Mouse (Mus musculus): ENCODE measurements around the gene Zfp354c. TPM values are rescaled to one million over a fixed set of nuclear protein-coding genes. Genes with fewer than 3 reads are reported as not detected.
A peak's percentile ranks its signal among the peaks of the same experiment; 100 is the strongest.

Gene Zfp354c
- polyA plus RNA-seq, 1 experiment = 18.1 TPM

- peaks cover 2% of the 10 kb centered on the region; the same call in 1 of the 2 replicates for H3K4me1 ChIP-seq (ENCODE audit: control insufficient read depth, insufficient read depth, low read length)
- no peaks in the 10 kb centered on the region for H3K27me3 ChIP-seq (ENCODE audit: control insufficient read depth, insufficient read depth, low read length)
- peak; percentile 81 to 91 for DNase-seq
- TF ChIP-seq POLR2A (IDR thresholded peaks at IDR 0.05; ENCODE audit: borderline replicate concordance, insufficient read depth, low read length) (no peak), CTCF (IDR thresholded peaks at IDR 0.05; ENCODE audit: borderline replicate concordance, insufficient read depth, low read depth, low read length) (peak; percentile 93)
- H3K4me3 ChIP-seq (replicated peaks; ENCODE audit: insufficient read depth, low read depth, low read length) = peak overlapping the region; percentile 12
- WGBS = 15% methylated on average over 14 of the region's 14 CpGs
- H3K27ac ChIP-seq (ENCODE audit: insufficient read depth, low read length) = no peak overlapping the region
Measured at GRCm38 (mm10) chr11:50768995-50769749, 58.4 kb downstream of the Zfp354c start.

GRCm38 (mm10) chr11:50767039-50767438 lies 60.5 kb downstream of the Zfp354c start:
- Histone ChIP-seq H3K4me1 (ENCODE audit: control insufficient read depth, insufficient read depth, low read length) (peaks cover 2% of the 10 kb centered on the region; the same call in 1 of the 2 replicates), H3K4me3 (replicated peaks; ENCODE audit: insufficient read depth, low read depth, low read length) (no peak overlapping the region), H3K27me3 (ENCODE audit: control insufficient read depth, insufficient read depth, low read length) (no peaks in the 10 kb centered on the region), H3K27ac (ENCODE audit: insufficient read depth, low read length) (no peak overlapping the region)
- WGBS = 24% methylated on average over 4 of the region's 4 CpGs
- DNase-seq = peak; percentile 23 to 57
- no peak for TF ChIP-seq POLR2A (IDR thresholded peaks at IDR 0.05; ENCODE audit: borderline replicate concordance, insufficient read depth, low read length)
- TF ChIP-seq CTCF (IDR thresholded peaks at IDR 0.05; ENCODE audit: borderline replicate concordance, insufficient read depth, low read depth, low read length) = peak; percentile 62; the same call in 1 of the 2 replicates

GRCm38 (mm10) chr11:50766461-50766860 lies 61.1 kb downstream of the Zfp354c start:
- no peak overlapping the region for H3K27ac ChIP-seq (ENCODE audit: insufficient read depth, low read length)
- no peak for TF ChIP-seq CTCF (IDR thresholded peaks at IDR 0.05; ENCODE audit: borderline replicate concordance, insufficient read depth, low read depth, low read length)
- no peak for TF ChIP-seq POLR2A (IDR thresholded peaks at IDR 0.05; ENCODE audit: borderline replicate concordance, insufficient read depth, low read length)
- no peak overlapping the region for H3K4me3 ChIP-seq (replicated peaks; ENCODE audit: insufficient read depth, low read depth, low read length)
- peaks cover 2% of the 10 kb centered on the region; the same call in 1 of the 2 replicates for H3K4me1 ChIP-seq (ENCODE audit: control insufficient read depth, insufficient read depth, low read length)
- H3K27me3 ChIP-seq (ENCODE audit: control insufficient read depth, insufficient read depth, low read length) = no peaks in the 10 kb centered on the region
- 88% methylated on average over 7 of the region's 7 CpGs for WGBS
- no peak for DNase-seq

Other genes starting within 250 kb of the Zfp354c start
- gene Adamts2, start 225.6 kb downstream of the Zfp354c start, polyA plus RNA-seq (2012; rRNA removed) = 21.1 and 21.7 TPM in 2 replicates
- 1.5 and 1.7 TPM in 2 replicates for gene Zfp879, start 13.8 kb upstream of the Zfp354c start, polyA plus RNA-seq (2012; rRNA removed)
- not detected in 2 replicates for gene Grm6, start 23.0 kb upstream of the Zfp354c start, polyA plus RNA-seq (2012; rRNA removed)
- gene Zfp454, start 59.9 kb upstream of the Zfp354c start, polyA plus RNA-seq (2012; rRNA removed) = 7.1 TPM in 2 replicates
- gene Zfp2, start 88.4 kb upstream of the Zfp354c start, polyA plus RNA-seq (2012; rRNA removed) = 18.8 and 19.2 TPM in 2 replicates
- 3.5 and 3.6 TPM in 2 replicates for gene Zfp354b, start 103.9 kb upstream of the Zfp354c start, polyA plus RNA-seq (2012; rRNA removed)
- not detected in 2 replicates for gene 4933414I15Rik, start 116.0 kb upstream of the Zfp354c start, polyA plus RNA-seq (2012; rRNA removed)
- gene Prop1, start 126.0 kb upstream of the Zfp354c start, polyA plus RNA-seq (2012; rRNA removed) = not detected in 2 replicates
- not detected in 2 replicates for gene Olfr1378, start 138.8 kb upstream of the Zfp354c start, polyA plus RNA-seq (2012; rRNA removed)
- not detected in 2 replicates for gene Olfr1377, start 154.2 kb upstream of the Zfp354c start, polyA plus RNA-seq (2012; rRNA removed)
- not detected in 2 replicates for gene Olfr51, start 175.9 kb upstream of the Zfp354c start, polyA plus RNA-seq (2012; rRNA removed)
- not detected in 2 replicates for gene Olfr54, start 186.5 kb upstream of the Zfp354c start, polyA plus RNA-seq (2012; rRNA removed)
- gene Olfr1375, start 220.4 kb upstream of the Zfp354c start, polyA plus RNA-seq (2012; rRNA removed) = not detected in 2 replicates
- 10.6 and 11.1 TPM in 2 replicates for gene Zfp354a, start 231.5 kb upstream of the Zfp354c start, polyA plus RNA-seq (2012; rRNA removed)